Mouse (Mus musculus) limb, embryonic 14.5 days (tissue): Measurements from ENCODE around the gene Ets2. TPM values are rescaled to one million over a fixed set of nuclear protein-coding genes. Genes with fewer than 3 reads are reported as not detected.

Experiments
- ATAC-seq: fragments of 200-750 bp; cut with Nextera tagmentation; 2 replicates; pipeline ENCODE4 v1.8.0; 2017; ENCODE audit warnings: low read depth, moderate number of reproducible peaks, moderate TSS enrichment; ENCODE audit not compliant: low FRiP score
- DNase-seq: peaks from one replicate; pipeline ENCODE4 v3.0.0-alpha.2; 2015; ENCODE audit warnings: low spot score
- H3K27ac ChIP-seq: fragments of 300-500 bp; sonication (generic); replicated peaks from 2 replicates; pipeline ENCODE4 v1.5.1; 2014; ENCODE audit warnings: low read depth, mild to moderate bottlenecking, low read length, moderate library complexity, mixed read lengths
- H3K27me3 ChIP-seq: fragments of 300-500 bp; sonication (generic); 2 replicates; pipeline ENCODE4 v1.6.1; 2014; ENCODE audit warnings: low read length, mixed read lengths; ENCODE audit not compliant: control insufficient read depth, insufficient read depth
- H3K36me3 ChIP-seq: fragments of 300-500 bp; sonication (generic); 2 replicates; pipeline ENCODE4 v1.6.1; 2014; ENCODE audit warnings: mild to moderate bottlenecking, low read length, moderate library complexity, mixed read lengths; ENCODE audit not compliant: control insufficient read depth, insufficient read depth
- H3K4me1 ChIP-seq: fragments of 300-500 bp; sonication (generic); 2 replicates; pipeline ENCODE4 v1.6.1; 2014; ENCODE audit warnings: antibody characterized with exemption, low read length, mixed read lengths; ENCODE audit not compliant: control insufficient read depth, insufficient read depth
- H3K4me2 ChIP-seq: fragments of 300-500 bp; sonication (generic); replicated peaks from 2 replicates; pipeline ENCODE4 v1.6.1; 2014; ENCODE audit warnings: low read depth, mild to moderate bottlenecking, low read length, moderate library complexity; ENCODE audit not compliant: severe bottlenecking
- H3K4me3 ChIP-seq: fragments of 300-500 bp; sonication (generic); replicated peaks from 2 replicates; pipeline ENCODE4 v1.5.1; 2014; ENCODE audit warnings: low read length
- H3K9ac ChIP-seq: fragments of 300-500 bp; sonication (generic); 2 replicates; pipeline ENCODE4 v1.6.1; 2014; ENCODE audit warnings: mild to moderate bottlenecking, low read depth, low read length, moderate library complexity; ENCODE audit not compliant: severe bottlenecking
- H3K9me3 ChIP-seq: fragments of 300-500 bp; sonication (generic); 2 replicates; pipeline ENCODE4 v1.6.1; 2016; ENCODE audit warnings: low read length; ENCODE audit not compliant: control insufficient read depth
- POLR2A ChIP-seq: fragments of 200-500 bp; IDR thresholded peaks from 2 replicates; pipeline ENCODE4 v1.8.0; 2012; ENCODE audit warnings: inconsistent platforms, mild to moderate bottlenecking, moderate library complexity, borderline replicate concordance; ENCODE audit not compliant: insufficient read depth, insufficient read length; ENCODE audit errors: extremely low read depth
- WGBS: fragments of 180-500 bp; shearing (Covaris S2); extraction: QIAGEN DNeasy Blood & Tissue Kit; methylation state at CpG from one replicate; pipeline ENCODE4 v1.1.7; 2014; 5-methylcytosine and 5-hydroxymethylcytosine counted together
- polyA plus RNA-seq, 2 experiments: library from polyadenylated mRNA; depleted of rRNA in 1 of 2; stranded (reverse) in 1 of 2; unstranded in 1 of 2; fragments of >200 nt; fragmentation: Nextera tagmentation in 1 of 2; extraction: Ambion mirVana in 1 of 2; gene quantifications; 2 replicates each; pipeline versions ENCODE4 v1.2.1 to v1.2.3; 2012 to 2014

Gene Ets2
- polyA plus RNA-seq, 2 experiments: 80.4 to 86.2 TPM

- Histone ChIP-seq H3K9ac (no peak overlapping the region), H3K4me1 (0 out of 2 replicates have a peak, but pooled peaks cover 4% of the 10 kb centered on the region), H3K4me2 (no peak overlapping the region), H3K27ac (no peak overlapping the region), H3K9me3 (no peaks in the 10 kb centered on the region), H3K36me3 (no peaks in the 10 kb centered on the region), H3K27me3 (no peaks in the 10 kb centered on the region), H3K4me3 (no peak overlapping the region)
- DNase-seq (no peak), ATAC-seq (no peak)
- WGBS: 18% methylated on average over 6 of the region's 6 CpGs
- TF ChIP-seq POLR2A: no peak
These were observed 40.8 kb downstream of the Ets2 start for GRCm38 (mm10) chr16:95742740-95743030.

- Histone ChIP-seq H3K4me2 (no peak overlapping the region), H3K4me3 (no peak overlapping the region), H3K4me1 (0 out of 2 replicates have a peak, but pooled peaks cover 4% of the 10 kb centered on the region), H3K27ac (no peak overlapping the region), H3K36me3 (no peaks in the 10 kb centered on the region), H3K9ac (no peak overlapping the region), H3K9me3 (no peaks in the 10 kb centered on the region), H3K27me3 (no peaks in the 10 kb centered on the region)
- WGBS: 75% methylated on average over 4 of the region's 4 CpGs
- ATAC-seq (no peak), DNase-seq (no peak)
- TF ChIP-seq POLR2A: no peak
These were observed 41.2 kb downstream of the Ets2 start for GRCm38 (mm10) chr16:95743104-95743503.

GRCm38 (mm10) chr16:95744771-95745170 lies 42.9 kb downstream of the Ets2 start:
- Histone ChIP-seq H3K27me3 (no peaks in the 10 kb centered on the region), H3K4me2 (no peak overlapping the region), H3K4me1 (peaks cover 17% of the 10 kb centered on the region), H3K9me3 (no peaks in the 10 kb centered on the region), H3K9ac (no peak overlapping the region), H3K4me3 (no peak overlapping the region), H3K36me3 (no peaks in the 10 kb centered on the region), H3K27ac (no peak overlapping the region)
- ATAC-seq: no peak
- DNase-seq: no peak
- 60% methylated on average over 8 of the region's 8 CpGs for WGBS
- no peak for TF ChIP-seq POLR2A

GRCm38 (mm10) chr16:95745685-95746084 lies 43.8 kb downstream of the Ets2 start:
- Histone ChIP-seq H3K27ac (no peak overlapping the region), H3K27me3 (no peaks in the 10 kb centered on the region), H3K4me3 (no peak overlapping the region), H3K36me3 (no peaks in the 10 kb centered on the region), H3K4me1 (peaks cover 20% of the 10 kb centered on the region), H3K4me2 (no peak overlapping the region), H3K9me3 (no peaks in the 10 kb centered on the region), H3K9ac (no peak overlapping the region)
- ATAC-seq (no peak), DNase-seq (no peak)
- TF ChIP-seq POLR2A: no peak
- WGBS: 81% methylated on average over 3 of the region's 3 CpGs

- no peak for TF ChIP-seq POLR2A
- Histone ChIP-seq H3K9me3 (no peaks in the 10 kb centered on the region), H3K4me1 (peaks cover 18% of the 10 kb centered on the region), H3K9ac (no peak overlapping the region), H3K36me3 (no peaks in the 10 kb centered on the region), H3K27me3 (no peaks in the 10 kb centered on the region), H3K27ac (no peak overlapping the region), H3K4me2 (no peak overlapping the region), H3K4me3 (no peak overlapping the region)
- WGBS: 88% methylated on average over 2 of the region's 2 CpGs
- DNase-seq (no peak), ATAC-seq (no peak)
These were observed 44.7 kb downstream of the Ets2 start for GRCm38 (mm10) chr16:95746565-95746964.
